Comparison of ENCODE assay signal across 8 mouse cellular contexts in genomic region chr2:22864394-22865037, GRCm38 (mm10). TPM values are rescaled to one million over a fixed set of nuclear protein-coding genes. Genes with fewer than 3 reads are reported as not detected.
A peak's percentile ranks its signal among the peaks of the same experiment; 100 is the strongest.
DNase-seq lines count a peak whose midpoint lies in the region; ATAC-seq and TF ChIP-seq lines count a peak whose summit lies in the region.
"Not testable (repeated sequence)": the region's sequence is repeated elsewhere in the genome, so short reads cannot be mapped to it uniquely, and the experiment has no call there.

No protein-coding gene starts in this region.

- not testable (repeated sequence) for H3K4me2 ChIP-seq in embryonic facial prominence, embryonic 15.5 days (replicated peaks); kidney, postnatal 0 days (ENCODE audit: low read length); liver, embryonic 11.5 days

- H3K27ac ChIP-seq in bone marrow macrophage, adult 2 months (ENCODE audit: insufficient read depth, low read depth, low read length); embryonic facial prominence, embryonic 15.5 days (replicated peaks); kidney, postnatal 0 days; liver, embryonic 11.5 days (ENCODE audit: low read depth, low read length): not testable (repeated sequence)

- 0% methylated on average over 6 of the region's 6 CpGs for WGBS in embryonic facial prominence, embryonic 15.5 days
- WGBS in kidney, postnatal 0 days, result 1% methylated on average over 6 of the region's 6 CpGs
- 4% methylated on average over 6 of the region's 6 CpGs for WGBS in liver, embryonic 11.5 days

- H3K27me3 ChIP-seq in C2C12 (ENCODE audit: control insufficient read depth, insufficient read depth, insufficient read length); embryonic facial prominence, embryonic 15.5 days; kidney, postnatal 0 days (ENCODE audit: insufficient read depth, low read length); liver, embryonic 11.5 days (replicated peaks; ENCODE audit: control insufficient read depth, insufficient read depth, low read length); splenic B cell, adult 2 months (ENCODE audit: control insufficient read depth, insufficient read depth, low read length, poor library complexity, severe bottlenecking): not testable (repeated sequence)

- peak; percentile 84 for TF ChIP-seq CTCF in C2C12 (IDR thresholded peaks at IDR 0.05; ENCODE audit: control insufficient read depth, insufficient read depth, insufficient read length)
- peak; percentile 42; the same call in 1 of the 2 replicates for TF ChIP-seq CTCF in bone marrow macrophage, adult 2 months (IDR thresholded peaks at IDR 0.05; ENCODE audit: low read depth, low read length)
- peak; percentile 83 for TF ChIP-seq CTCF in kidney, postnatal 0 days (IDR thresholded peaks at IDR 0.05; ENCODE audit: low read depth)

- DNase-seq in heart, adult 9 months (ENCODE audit: low spot score in 2 of 2), result peak; percentile 35 to 65
- peak; percentile 87 for DNase-seq in kidney, postnatal 0 days (ENCODE audit: low spot score)
- DNase-seq in liver, embryonic 11.5 days (ENCODE audit: low spot score), result peak; percentile 49
- peak; percentile 32 to 52 for DNase-seq in natural killer cell, adult 2 months (ENCODE audit: low spot score in 2 of 2)
- peak; percentile 81 for DNase-seq in splenic B cell, adult 2 months (ENCODE audit: low read depth, low spot score)

- H3ac ChIP-seq in C2C12 (ENCODE audit: control insufficient read depth, insufficient read length, low read depth), result not testable (repeated sequence)

- peaks cover 17% of the 10 kb centered on the region for H3K36me3 ChIP-seq in C2C12 (ENCODE audit: control insufficient read depth, insufficient read depth)
- not testable (repeated sequence) for H3K36me3 ChIP-seq in embryonic facial prominence, embryonic 15.5 days; kidney, postnatal 0 days (ENCODE audit: insufficient read depth, low read length); liver, embryonic 11.5 days (ENCODE audit: control insufficient read depth, insufficient read depth, low read length); splenic B cell, adult 2 months (ENCODE audit: control insufficient read depth, insufficient read depth, low read length, poor library complexity, severe bottlenecking)

- not testable (repeated sequence) for H3K79me2 ChIP-seq in C2C12 (ENCODE audit: control insufficient read depth, insufficient read depth)

- H3K4me1 ChIP-seq in bone marrow macrophage, adult 2 months (ENCODE audit: control insufficient read depth, insufficient read depth, low read length), result peaks cover 25% of the 10 kb centered on the region
- not testable (repeated sequence) for H3K4me1 ChIP-seq in embryonic facial prominence, embryonic 15.5 days; kidney, postnatal 0 days (replicated peaks; ENCODE audit: insufficient read depth, low read length); liver, embryonic 11.5 days (replicated peaks; ENCODE audit: control insufficient read depth, insufficient read depth, low read length)

- not testable (repeated sequence) for TF ChIP-seq POLR2A in bone marrow macrophage, adult 2 months (IDR thresholded peaks at IDR 0.05; ENCODE audit: borderline replicate concordance, low read depth, low read length)

- H3K9ac ChIP-seq in embryonic facial prominence, embryonic 15.5 days; kidney, postnatal 0 days (ENCODE audit: low read depth, low read length); liver, embryonic 11.5 days (ENCODE audit: low read depth, low read length): not testable (repeated sequence)

- not testable (repeated sequence) for H3K4me3 ChIP-seq in C2C12 (ENCODE audit: insufficient read depth, poor library complexity, severe bottlenecking); bone marrow macrophage, adult 2 months (ENCODE audit: insufficient read depth, low read length); embryonic facial prominence, embryonic 15.5 days (replicated peaks); kidney, postnatal 0 days (replicated peaks; ENCODE audit: low read depth, low read length); liver, embryonic 11.5 days (ENCODE audit: low read depth, low read length)

- not testable (repeated sequence) for H3K9me3 ChIP-seq in embryonic facial prominence, embryonic 15.5 days (replicated peaks); kidney, postnatal 0 days (replicated peaks; ENCODE audit: low read length); liver, embryonic 11.5 days (ENCODE audit: control insufficient read depth, low read length)

- H3K79me3 ChIP-seq in C2C12 (ENCODE audit: low read depth), result not testable (repeated sequence)

- 0 out of 2 replicates have a peak, but pooled peaks have one; percentile 39 for ATAC-seq in embryonic facial prominence, embryonic 15.5 days (ENCODE audit: insufficient number of reproducible peaks, low FRiP score, low TSS enrichment, low read depth)
- peak; percentile 80; the same call in 1 of the 2 replicates for ATAC-seq in kidney, postnatal 0 days (replicated peaks; ENCODE audit: low FRiP score, low read depth)
- peak; percentile 73 for ATAC-seq in liver, embryonic 11.5 days (replicated peaks; ENCODE audit: low FRiP score)

RNA-seq across cellular contexts. Expression of gene Pdss1, which starts 30.8 kb away (rescaled TPM):
- polyA plus RNA-seq in C2C12 (2012; fragmentation: generic; extraction: Trizol), result 14.1 TPM
- 3.1 and 3.4 TPM in 2 replicates for polyA plus RNA-seq in bone marrow macrophage, adult 2 months (2012; ENCODE audit: insufficient read depth, insufficient read length, missing spikeins)
- polyA plus RNA-seq in embryonic facial prominence, embryonic 15.5 days (2015; fragmentation: Nextera tagmentation; extraction: Ambion mirVana), result 15.8 and 17.2 TPM in 2 replicates
- 26.6 and 27.3 TPM in 2 replicates for polyA plus RNA-seq in kidney, postnatal 0 days (2015; fragmentation: Nextera tagmentation; extraction: Ambion mirVana)
- polyA plus RNA-seq in liver, embryonic 11.5 days (2014; fragmentation: Nextera tagmentation; extraction: Ambion mirVana), result 34.0 and 34.9 TPM in 2 replicates
